Mouse (Mus musculus) left cerebral cortex, postnatal 14 days (tissue): Measurements from ENCODE around the gene Arpp21. TPM values are rescaled to one million over a fixed set of nuclear protein-coding genes. Genes with fewer than 3 reads are reported as not detected.

Experiments
- DNase-seq, 2 experiments: peaks; one replicate each; pipeline ENCODE4 v3.0.0; 2021 to 2022; ENCODE audit warnings: low spot score in 2 of 2, mixed read lengths in 1 of 2
- intact Hi-C: fragments of 180-260 bp; cut with DNase I; formaldehyde crosslinking; loops from one replicate; pipeline ENCODE4 v1.15.1; 2025
- total RNA-seq, 2 experiments: library from RNA; stranded (reverse); gene quantifications; 2 replicates each; pipeline ENCODE4 v1.2.3; 2021

The Arpp21 gene
- total RNA-seq, 2 experiments from 2014 or later = 770 to 823 TPM

DNA sequence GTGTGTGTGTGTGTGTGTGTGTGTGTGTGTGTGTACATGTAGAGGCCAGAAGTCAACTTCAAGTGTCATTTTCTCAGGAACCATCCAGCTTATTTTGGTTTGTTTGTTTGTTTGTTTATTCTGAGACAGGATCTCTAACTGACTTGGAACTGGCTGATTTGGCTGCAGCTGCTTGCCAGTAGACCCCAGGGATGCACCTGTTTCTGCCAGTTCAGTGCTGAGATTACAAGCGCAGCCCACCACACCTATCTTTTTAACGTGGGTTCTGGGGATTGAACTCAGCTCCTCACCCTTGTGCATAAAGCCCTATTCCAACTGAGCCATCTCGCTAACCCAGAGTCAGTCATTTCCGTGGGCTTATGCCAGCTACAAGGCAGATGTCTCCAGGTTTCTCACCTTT, 111.6 kb downstream of the Arpp21 start:
- no peak for DNase-seq
- intact Hi-C loops = no loop called here

DNA sequence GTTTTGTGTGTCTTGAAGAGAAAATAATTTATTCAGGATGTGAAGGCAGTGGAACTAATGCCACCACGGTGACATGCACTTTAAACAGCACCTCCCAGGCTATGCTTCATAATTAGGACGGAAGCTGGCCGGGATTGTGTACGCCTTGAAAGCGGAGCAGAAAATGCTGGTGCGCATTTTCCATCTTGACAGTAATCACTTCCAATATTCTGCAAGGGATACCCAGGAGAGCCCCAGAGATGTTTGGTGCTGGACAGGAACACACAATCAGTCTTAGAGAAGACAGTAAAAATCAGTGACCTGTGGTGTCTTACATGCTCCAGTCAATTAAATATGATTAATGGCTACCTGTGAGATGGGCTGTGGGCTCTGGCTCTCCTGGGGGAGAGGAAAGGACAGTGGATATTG, 112.3 kb downstream of the Arpp21 start:
- intact Hi-C loops = no loop called here
- DNase-seq = no peak

DNA sequence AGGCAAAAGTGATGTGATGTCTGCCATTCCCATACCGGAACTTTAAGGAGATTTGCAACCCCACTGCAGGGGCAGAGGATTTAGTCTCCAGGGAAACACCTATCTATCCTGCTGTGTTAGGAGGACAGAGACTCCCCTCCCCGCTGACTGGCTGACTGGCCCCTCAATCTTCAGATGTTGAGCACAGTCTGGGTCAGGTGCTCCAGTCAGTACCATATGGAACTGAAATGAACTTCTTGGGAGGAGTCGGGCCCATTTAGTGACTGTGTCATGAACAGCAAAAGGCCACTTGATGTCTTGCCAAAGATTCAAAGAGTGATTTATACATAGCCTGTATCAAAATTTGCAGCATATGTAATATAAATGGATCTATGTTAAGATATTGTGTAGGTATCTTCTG, 116.2 kb downstream of the Arpp21 start:
- DNase-seq = peak in 1 of 2 experiments; percentile 54
- intact Hi-C loops = no loop called here

DNA sequence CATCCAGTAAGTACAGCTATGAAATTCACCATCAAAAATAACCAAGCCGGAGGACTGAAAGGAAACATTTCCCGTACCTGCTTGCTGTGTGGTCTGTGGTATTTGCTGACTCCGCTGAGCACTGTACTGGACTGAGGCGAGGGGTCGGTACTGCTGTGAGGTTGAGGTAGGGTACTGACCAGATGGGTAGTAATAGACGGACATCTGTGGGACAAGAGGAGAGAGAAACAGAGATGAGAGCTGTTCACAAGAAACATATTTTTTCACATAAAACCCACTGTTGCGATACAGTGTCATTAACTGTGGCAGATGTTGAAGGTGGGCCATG, 116.7 kb downstream of the Arpp21 start:
- intact Hi-C loops = no loop called here
- DNase-seq = no peak

DNA sequence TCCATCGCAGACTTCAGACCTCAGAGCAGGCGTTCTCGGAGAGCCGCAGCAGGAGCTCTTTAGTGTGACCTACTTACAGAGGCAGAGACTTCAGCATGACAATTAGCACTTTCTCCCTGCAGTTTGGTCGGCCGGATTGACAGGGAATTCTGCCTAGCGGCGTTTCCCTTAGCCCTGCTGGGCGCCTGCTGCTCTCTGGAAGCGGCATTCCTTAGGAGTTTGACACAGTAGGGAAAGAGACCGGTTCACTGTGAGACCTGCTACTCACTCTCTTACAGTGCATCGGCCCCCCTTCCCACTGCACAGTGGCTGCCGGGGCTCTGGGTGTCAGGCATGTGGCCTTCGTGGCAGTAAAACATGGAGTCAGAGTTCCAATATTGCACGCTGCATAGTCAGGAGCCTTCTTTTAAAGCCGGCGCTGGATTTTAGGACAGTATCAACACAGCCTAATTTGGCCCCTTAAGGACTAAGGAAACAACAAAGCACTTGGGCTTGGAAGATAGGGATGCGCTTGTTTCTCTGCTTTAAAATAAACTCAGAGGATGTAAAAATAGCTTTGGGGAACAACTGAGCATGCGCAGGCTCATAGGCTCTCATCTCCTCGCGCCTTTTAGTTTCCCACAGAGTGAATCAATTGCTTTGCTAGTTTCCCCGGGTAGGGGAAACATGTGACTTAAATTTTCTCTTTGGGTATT, 117.2 kb downstream of the Arpp21 start:
- DNase-seq = peak; percentile 65 to 68

DNA sequence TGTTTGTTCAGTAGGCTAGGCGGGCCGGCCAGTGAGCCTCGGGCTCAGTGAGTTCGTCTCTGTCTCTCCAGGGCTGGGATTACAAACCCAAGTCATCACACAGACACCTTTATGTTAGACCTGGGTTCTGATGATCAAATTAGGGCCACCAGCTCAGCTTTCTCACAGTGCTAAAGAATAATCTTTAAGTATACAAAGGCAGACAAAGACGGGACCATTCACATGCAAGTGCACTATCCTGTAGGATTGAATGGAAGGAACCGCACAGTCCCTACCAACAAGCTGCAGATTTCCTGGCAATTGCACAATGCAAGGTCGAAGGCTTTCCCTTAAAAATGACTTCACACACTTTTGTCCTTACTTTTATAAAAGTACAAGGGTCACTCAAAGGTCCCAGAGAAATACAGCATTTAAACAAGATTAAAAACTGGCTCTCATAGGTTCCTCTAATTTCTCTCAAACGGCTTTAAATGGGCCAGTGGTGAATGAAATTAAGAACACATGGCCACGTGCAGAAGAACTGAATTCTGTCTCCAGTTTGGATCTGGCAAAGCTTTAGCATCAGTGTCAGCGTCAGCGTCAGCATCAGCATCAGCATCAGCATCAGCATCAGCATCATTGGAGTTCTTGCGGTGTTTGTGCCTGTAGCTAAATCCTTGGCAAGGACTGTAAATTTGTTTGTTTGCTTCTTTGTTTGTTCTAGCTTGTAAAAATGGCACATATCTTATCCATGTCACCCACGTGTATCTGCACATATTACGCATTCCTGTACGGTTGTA, 117.9 kb downstream of the Arpp21 start:
- DNase-seq = no peak
- intact Hi-C loops = no loop called here

More for the DNA sequence above, 117.2 kb downstream of the Arpp21 start:
- intact Hi-C loops = no loop called here

DNA sequence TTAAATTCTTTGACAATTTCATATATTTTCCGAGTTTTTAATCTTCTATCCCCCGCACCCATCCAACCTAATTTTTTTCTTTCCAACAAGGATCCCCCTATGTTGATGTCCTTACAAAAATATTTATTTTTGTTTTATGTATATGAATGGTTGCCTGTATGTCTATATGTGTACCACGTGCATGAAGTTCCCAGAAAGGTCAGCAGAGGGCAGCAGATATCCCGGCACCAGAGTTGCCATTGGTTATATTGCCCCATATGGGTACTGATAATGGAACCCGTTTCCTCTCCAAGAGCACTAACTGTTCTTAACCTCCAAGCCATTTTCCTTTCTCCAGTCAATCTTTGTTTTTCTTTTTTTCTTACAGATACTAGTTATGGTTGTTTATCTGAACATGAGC, 124.1 kb downstream of the Arpp21 start:
- intact Hi-C loops = no loop called here
- peak in 1 of 2 experiments; percentile 41 for DNase-seq

DNA sequence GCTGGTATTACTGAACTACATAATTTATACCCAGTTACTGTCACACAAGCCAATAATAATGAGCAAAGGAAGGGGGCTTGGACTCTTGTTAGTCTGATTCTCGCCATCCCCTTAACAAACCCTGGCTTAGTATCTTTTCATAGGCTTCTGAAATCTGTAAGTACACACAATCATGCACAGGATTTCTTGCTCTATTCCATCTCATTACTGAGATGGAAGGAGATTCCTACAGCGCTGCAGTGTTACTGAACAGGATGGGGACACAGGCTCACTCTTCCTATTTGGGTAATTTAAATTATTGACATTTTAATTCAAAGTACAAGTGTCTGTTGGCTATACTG, 132.9 kb downstream of the Arpp21 start:
- no peak for DNase-seq
- intact Hi-C loops = no loop called here

DNA sequence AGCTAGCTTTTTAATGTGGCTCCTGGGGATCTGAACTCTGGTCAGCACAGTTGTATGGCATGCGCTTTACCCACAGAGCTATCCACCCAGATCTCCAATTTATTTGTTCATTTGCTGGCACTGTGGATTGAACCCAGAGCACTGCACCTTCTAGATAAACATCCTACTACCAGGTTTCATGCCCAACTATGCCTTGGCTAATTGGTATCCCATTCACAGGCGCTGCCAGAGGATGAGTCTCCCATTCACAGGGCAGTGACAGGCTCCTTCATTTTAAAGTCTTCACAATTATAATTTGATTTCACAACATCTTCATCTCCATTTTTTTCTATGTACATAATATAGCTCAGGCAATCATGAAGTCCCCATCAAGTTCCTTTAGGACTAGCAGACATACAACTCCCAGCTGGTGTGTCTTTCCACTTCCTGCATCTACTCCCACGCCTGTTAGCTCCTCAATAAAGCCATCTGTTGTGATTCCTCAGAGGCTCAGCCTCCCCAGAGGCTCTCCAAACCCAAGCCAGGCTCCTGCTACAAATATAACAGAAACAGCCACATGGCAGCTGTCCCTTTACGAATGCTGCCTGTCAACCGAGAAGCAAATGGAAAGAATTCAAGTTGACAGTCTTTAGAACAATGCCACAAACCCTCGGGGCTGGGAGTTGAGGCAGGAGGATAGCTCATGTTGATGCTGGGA, 133.4 kb downstream of the Arpp21 start:
- intact Hi-C loops = no loop called here
- DNase-seq = peak; percentile 84 to 90

DNA sequence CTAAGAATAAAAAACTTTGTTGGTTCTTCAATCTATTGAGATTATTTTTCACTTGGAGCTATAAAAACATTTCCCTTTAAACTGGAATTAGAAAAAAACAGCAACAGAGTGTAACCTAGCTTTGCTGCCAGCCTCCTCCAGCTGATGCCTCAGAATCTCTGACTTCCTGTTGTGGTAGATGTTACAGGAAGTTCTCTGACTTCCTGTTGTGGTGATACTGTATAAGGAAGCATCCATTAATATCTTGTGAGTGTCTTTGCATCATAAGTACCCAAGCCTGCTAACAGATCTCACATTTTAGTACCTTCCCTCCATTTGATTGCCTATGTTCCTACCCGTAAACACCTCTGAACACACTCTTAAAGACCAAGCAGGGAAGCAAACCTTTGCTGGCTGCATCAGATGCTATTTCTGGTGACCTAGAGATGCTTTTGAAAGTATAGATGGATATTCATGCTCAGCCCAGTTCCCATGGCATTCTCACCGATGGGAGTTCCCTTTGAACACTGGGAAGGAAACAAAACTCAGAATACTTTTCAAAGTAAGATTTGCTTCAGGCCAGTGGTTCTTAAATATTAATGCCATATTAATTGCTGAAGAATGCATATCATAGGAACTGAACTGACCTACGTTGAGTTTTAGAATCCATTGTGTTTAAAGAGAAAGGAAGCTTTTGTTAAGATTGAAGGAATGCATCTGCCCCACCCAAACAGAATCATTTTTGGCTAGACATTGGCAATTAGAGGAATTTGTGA, 134.7 kb downstream of the Arpp21 start:
- no peak for DNase-seq
- intact Hi-C loops = no loop called here

DNA sequence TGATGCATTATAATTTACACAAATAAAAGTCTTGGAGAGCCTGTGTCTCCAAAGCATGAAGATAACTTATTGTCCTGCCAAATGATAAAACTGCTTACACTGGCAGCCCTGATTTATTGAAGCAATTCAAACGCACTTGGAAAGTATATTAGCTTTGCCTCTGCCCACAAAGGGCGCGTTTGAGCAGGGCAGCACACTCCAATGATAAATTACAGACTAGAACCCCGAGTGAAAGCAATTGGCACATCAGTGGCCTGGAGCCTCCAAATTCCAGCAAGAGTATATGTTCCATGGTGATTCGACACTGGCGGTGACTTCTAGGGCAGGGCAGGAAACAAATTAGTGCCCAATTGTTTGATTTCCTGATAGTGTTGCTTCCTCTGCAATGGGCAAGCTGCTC, 137.5 kb downstream of the Arpp21 start:
- intact Hi-C loops = no loop called here
- no peak for DNase-seq

DNA sequence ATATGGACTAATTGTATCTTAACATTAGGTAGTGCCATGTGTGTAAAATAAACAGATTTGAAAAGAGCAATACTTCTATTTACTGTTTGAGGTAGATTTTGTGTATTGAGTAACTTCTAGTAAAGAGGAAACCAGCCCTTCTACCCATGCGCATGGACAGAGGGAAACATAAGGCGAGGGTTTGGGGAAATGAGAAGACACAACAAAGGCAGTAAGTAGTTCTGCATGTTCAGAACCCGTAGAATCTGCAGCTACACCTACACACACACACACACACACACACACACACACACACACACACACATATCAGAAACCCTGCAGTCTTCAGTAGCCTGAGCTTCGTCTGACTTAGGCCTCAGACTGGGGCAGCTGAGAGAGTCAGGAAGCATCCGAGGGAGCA, 140.0 kb downstream of the Arpp21 start:
- DNase-seq = no peak
- intact Hi-C loops = no loop called here

DNA sequence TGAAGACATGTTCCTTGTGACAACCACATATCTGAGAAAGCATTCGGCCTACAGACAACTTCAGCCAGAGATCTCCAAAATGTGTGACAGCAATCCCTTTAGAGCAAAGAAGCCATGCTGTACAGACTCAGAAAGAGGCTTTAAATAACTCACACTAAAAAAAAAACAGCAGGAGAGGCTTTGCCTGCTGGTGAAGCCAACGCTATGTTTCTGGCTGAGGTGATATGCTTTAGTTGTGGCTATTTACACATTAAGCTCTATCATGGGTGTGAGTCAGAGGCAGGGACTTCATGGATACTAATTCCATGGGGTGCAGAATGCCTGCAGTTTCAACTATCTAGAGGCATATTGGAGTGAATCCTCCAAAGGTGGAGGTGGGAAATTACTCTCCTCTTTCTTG, 140.5 kb downstream of the Arpp21 start:
- intact Hi-C loops = no loop called here
- DNase-seq = no peak

DNA sequence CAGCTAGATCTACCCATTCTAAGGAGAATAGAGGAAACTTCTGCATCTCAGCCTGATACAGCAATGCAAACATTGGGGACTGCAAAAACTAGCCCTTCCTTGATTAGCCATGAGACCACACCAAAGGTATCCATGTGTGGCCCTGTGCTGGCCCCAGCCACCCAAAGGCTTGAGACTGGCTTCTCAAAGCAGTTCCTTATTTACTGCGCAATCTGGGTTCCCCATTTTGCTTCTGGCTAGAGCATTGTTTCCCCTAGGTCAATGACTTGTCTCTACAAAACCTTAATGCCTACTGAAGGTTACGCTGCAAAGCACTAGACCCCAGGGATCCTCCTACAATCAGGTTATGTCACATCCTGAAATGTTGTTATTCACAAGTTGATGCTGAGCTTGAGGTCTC, 156.8 kb downstream of the Arpp21 start:
- intact Hi-C loops = no loop called here
- no peak for DNase-seq

DNA sequence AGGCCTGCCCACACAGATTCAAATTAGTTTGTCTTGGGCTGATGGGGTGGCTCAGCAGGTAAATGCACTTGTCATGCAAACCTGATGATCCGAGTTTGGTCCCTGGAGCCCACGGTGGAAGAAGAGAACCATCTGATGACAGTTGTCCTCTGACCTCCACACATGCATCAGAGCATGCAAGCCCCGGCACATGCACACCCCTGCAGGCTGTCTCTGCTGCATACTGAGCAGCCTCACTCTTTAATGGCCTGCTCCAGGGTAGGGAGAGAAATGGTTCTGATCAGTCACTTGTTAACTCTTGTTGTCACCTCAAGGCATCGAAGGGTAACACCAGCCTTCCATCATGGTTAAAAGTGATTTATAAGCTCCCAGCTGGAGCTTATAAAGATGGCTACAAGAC, 157.3 kb downstream of the Arpp21 start:
- intact Hi-C loops = no loop called here
- no peak for DNase-seq

DNA sequence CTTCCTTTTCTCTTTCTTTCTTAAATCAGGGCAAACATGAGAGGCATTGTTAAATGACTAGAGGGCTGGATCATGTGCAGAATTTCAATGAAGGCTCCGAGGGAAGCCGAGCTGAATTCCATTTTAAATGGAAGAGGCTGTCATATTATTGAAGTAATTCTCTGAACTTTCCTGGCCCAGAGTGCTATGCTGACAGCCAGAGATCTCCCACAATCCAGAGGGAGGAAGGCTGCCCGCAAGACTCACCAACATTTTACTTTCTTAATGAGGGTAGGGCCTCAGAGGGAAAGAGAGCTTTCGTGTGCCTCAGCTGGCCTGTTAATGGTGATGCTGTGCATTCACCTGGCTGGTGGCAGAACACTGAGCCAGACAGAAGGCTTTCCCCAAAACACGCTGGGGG, 160.5 kb downstream of the Arpp21 start:
- DNase-seq = no peak
- intact Hi-C loops = no loop called here

DNA sequence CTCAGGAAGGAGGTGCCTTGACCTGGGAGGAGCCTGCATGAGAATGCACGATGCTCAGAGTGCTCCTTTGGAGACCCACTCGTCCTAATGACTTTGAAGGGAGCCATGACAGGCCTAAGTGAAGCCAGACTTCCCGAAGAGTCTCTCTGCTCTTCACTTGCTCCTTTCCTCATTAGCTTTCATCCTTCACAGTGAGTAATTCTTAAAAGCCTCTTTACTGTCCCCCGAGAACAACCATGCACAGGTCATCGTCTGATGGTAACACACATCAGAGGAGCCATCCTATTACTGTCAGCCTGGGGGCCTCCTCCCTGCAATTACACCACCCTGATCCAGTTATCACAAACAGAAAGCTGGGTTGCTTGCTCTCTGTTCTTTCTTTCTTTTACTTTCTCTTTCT, 160.9 kb downstream of the Arpp21 start:
- intact Hi-C loops = no loop called here
- DNase-seq = no peak

DNA sequence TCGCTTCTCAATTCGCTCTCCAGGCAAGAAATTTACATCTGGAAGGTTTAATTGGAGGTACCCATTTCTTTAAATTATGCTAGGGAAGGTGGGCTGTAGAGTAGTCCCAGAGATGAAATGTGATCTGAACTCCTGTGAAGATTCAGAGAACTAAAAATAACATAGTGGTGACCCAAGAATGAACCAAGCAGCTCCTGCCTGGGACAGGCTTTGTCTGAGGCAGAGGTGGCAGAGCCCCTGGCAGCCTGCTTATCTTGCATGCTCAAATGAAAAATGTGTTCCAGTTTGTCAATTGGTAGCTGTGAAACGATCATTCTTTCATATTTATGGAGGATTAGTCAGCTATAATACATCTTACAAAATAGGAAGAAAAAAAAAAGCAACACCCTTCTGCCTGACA, 164.4 kb downstream of the Arpp21 start:
- DNase-seq = no peak
- intact Hi-C loops = no loop called here

DNA sequence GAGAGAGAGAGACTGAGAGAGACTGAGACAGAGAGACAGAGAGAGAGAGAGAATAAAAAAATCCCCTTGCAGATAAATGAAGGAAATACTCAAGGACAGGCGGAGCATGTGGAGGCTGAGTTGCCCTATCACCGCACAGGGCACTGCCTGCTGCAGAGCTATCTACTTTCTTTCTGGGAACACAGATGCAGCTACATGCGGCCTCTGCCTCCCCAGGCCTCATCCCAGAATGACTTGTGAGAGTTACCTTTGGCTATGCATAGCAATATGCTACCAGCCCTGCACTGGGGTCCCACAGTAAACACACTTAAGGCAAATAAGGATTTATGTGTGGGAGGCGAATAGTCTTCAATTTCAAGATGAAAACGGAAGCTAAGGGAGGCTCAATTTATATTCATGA, 164.8 kb downstream of the Arpp21 start:
- intact Hi-C loops = no loop called here

DNA sequence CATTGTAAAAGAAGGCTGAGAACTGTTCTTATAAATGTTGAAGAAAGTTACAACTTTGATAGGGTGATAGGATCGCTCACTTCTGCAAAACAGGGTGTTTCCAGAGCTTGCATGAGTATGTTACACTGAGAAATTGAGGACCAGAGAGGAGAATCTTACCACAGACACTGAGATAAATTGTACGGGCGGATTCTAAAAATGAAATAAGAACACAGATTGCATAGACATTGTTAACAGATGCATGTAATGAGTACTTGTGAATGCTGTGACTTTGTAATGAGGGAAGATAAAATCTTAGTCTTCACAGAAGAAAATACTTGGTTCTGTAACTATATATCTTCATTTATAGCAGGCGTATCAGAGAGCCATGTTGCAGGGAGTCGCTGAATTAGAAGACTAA, 167.5 kb downstream of the Arpp21 start:
- intact Hi-C loops = no loop called here
- peak in 1 of 2 experiments; percentile 57 for DNase-seq

More for the DNA sequence above, 164.8 kb downstream of the Arpp21 start:
- DNase-seq = no peak
